Mouse (Mus musculus) right cerebral cortex, postnatal 10 days (tissue): ENCODE measurements around the gene Capn15.

Experiments
- DNase-seq, 2 experiments: peaks; one replicate each; pipeline ENCODE4 v3.0.0; 2021; ENCODE audit warnings: low spot score in 2 of 2

The Capn15 gene

GRCm38 (mm10) chr17:25954671-25955070, 30.9 kb downstream of the Capn15 start:
- no peak for DNase-seq

GRCm38 (mm10) chr17:25953161-25953560, 32.4 kb downstream of the Capn15 start:
- no peak for DNase-seq

GRCm38 (mm10) chr17:25951803-25952623, 33.6 kb downstream of the Capn15 start, which contains the start of gene A930017K11Rik:
A930017K11Rik (minus strand) TSS chr17:25952565.
- no peak for DNase-seq

GRCm38 (mm10) chr17:25951225-25951802, 34.3 kb downstream of the Capn15 start:
- DNase-seq = no peak

GRCm38 (mm10) chr17:25950706-25951105, 34.9 kb downstream of the Capn15 start:
- no peak for DNase-seq

- no peak for DNase-seq
Observed at GRCm38 (mm10) chr17:25949981-25950380, 35.6 kb downstream of the Capn15 start.

GRCm38 (mm10) chr17:25948051-25948450, 37.5 kb downstream of the Capn15 start:
- DNase-seq = no peak

- no peak for DNase-seq
Observed at GRCm38 (mm10) chr17:25947576-25947975, 38.0 kb downstream of the Capn15 start.

- DNase-seq = no peak
Observed at GRCm38 (mm10) chr17:25946891-25947290, 38.7 kb downstream of the Capn15 start.

- DNase-seq = no peak
Observed at GRCm38 (mm10) chr17:25946349-25946748, 39.2 kb downstream of the Capn15 start.

GRCm38 (mm10) chr17:25945517-25946155, 40.0 kb downstream of the Capn15 start:
- no peak for DNase-seq

GRCm38 (mm10) chr17:25944366-25945163, 41.0 kb downstream of the Capn15 start, which contains the start of the genes Pigq and Nhlrc4:
Pigq (minus strand) TSS chr17:25944936.
Nhlrc4 (minus strand) TSS chr17:25944961.
- DNase-seq = no peak

GRCm38 (mm10) chr17:25943769-25944168, 41.8 kb downstream of the Capn15 start:
- no peak for DNase-seq

GRCm38 (mm10) chr17:25943221-25943620, 42.4 kb downstream of the Capn15 start:
- DNase-seq = no peak

GRCm38 (mm10) chr17:25942597-25943151, 42.9 kb downstream of the Capn15 start:
- DNase-seq = no peak

- DNase-seq = peak; percentile 81 to 89
Observed at GRCm38 (mm10) chr17:25941511-25942241, 43.9 kb downstream of the Capn15 start.

GRCm38 (mm10) chr17:25934526-25934925, 51.1 kb downstream of the Capn15 start:
- DNase-seq = no peak

- peak; percentile 57 to 69 for DNase-seq
Observed at GRCm38 (mm10) chr17:25925348-25925747, 60.2 kb downstream of the Capn15 start.

GRCm38 (mm10) chr17:25922120-25922519, 63.5 kb downstream of the Capn15 start:
- DNase-seq = peak in 1 of 2 experiments; percentile 54

GRCm38 (mm10) chr17:25919786-25920642, 65.6 kb downstream of the Capn15 start:
- peak; percentile 100 for DNase-seq
